Mouse (Mus musculus): ENCODE measurements around the gene Efcab9.
A peak's percentile ranks its signal among the peaks of the same experiment; 100 is the strongest.

Efcab9 gene

DNA sequence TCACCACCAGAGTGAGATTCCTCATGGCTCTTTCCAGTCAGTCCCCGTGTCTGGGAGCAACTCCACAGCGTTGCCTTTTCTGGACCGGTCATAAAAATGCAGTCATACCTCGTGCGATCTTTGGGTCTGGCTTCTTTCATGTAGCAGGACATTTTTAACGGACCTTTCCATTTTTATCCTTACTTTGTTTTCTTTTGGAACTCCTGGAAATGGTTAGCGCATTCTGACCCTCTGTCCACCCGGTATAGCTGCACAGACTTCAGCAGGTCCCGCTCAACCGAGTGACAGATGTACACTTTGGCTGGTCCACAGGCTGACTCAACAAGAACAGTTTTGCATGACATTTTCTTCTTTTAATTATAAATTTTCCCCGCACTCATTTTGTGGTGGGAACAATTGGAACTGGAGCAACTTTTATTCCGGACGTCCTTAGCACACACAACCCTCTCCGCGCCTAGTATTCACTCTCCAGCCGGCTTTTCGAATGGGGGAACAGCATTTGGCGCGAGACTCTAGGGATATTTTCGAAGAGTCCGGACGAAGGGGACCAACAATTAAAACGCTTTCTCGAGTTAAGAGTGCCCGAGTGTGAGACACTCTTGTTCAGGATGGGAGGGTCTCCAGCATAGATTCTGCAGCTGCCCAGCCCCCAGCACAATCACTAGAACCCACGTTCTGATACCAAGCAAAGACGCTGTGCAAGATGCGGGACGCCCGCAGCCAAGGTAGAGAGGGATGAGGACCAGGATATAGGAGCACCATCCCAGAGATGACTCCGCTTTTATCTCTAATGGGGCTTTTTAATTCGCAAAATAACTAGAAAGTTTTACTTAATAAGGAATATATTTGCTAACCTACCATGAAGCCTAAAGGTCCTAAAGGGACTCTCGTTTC, at the start of gene Efcab9:
TSS of gene Efcab9 (minus strand) at position 211 of the 894 bp plus-strand sequence.
- peak; percentile 55 for DNase-seq (ENCODE audit: low spot score)

GRCm38 (mm10) chr11:32581031-32581430, 49.1 kb upstream of the Efcab9 start:
- DNase-seq (ENCODE audit: low spot score), result no peak

DNA sequence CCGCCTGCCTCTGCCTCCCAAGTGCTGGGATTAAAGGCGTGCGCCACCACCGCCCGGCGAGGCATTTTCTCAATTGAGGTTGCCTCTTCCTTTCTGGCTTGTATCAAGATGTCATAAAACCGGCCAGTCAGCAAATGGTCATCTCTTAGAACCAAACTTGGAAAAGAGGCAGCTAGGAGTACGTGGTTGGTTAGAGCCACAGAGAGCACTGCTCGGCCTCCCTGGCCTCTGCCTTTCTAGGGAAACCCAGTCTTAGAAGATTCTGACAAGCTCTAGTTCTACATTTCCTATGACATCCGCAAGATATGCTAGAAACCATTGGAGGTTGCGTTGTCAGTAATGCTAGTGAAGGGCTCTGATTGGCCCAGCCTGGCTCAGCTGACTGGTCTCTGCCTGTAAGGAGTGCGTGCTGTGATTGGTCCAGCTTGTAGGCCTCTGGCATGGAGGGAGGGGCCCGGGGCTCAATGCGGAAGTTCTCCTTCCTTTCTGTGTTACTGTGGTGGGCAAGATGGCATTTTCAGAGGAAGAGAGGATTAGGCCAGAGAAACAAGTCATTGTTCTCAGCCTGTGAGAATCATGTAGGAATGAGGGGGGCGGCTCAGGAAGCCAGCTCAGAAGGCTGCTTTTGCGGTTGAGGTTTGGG, 48.5 kb upstream of the Efcab9 start:
- DNase-seq (ENCODE audit: low spot score), result peak; percentile 41

GRCm38 (mm10) chr11:32576760-32577050, 44.8 kb upstream of the Efcab9 start:
- no peak for DNase-seq (ENCODE audit: low spot score)

DNA sequence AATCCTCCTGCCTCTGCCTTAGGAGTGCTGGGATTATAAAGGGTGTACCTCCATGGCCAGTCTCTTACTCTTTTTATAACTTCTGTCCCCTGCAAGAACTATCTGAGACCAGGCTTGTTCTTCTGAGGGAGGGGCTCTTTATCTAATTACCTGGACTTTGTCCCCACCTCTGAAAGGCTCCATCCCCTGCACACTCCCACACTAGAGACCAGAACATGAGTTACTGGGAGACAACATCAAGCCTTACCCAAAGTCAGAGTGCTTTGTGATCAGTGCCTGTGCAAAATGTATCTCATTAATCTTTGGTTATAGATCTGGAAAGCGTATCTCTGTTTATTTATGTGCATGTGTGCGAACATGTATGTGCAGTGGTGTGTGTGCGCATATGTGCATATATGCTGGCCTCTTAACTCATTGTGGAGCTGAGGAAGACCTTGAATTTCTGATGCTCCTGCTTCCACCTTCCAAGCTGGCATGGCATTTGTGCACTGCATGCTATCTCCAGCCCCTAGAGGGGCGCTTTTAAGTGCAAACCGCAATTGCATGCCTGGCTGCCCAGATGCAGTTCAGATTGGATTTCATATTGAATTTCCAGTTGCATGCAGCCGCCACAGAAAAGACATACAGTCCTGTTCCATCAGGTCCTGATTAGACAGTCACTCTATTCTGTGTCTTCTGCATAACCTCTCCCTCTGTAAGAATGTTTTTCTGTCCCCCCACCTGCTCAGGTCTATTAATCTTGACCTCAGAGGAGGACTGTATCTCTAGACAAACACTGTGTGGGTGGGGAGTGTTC, 44.3 kb upstream of the Efcab9 start:
- DNase-seq (ENCODE audit: low spot score), result no peak

DNA sequence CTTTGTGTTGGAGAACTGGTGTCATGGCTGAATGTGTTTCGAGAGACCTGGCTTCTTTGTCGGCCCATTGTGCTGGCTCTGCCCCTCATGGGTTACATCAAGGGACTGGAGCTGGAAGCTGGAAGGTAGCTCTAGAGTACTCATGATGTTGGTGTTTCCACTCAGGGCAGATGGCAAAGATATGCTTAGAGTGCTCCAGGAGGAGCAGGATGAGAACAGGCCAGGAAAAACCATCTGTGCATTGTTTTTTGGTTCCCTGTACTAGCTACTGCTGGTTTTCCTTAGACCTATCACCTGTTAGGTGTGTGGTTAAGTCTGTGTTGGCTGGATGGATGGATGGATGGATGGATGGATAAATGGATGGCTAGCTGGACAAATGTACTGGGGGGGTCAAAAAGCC, 41.8 kb upstream of the Efcab9 start:
- DNase-seq (ENCODE audit: low spot score), result no peak

DNA sequence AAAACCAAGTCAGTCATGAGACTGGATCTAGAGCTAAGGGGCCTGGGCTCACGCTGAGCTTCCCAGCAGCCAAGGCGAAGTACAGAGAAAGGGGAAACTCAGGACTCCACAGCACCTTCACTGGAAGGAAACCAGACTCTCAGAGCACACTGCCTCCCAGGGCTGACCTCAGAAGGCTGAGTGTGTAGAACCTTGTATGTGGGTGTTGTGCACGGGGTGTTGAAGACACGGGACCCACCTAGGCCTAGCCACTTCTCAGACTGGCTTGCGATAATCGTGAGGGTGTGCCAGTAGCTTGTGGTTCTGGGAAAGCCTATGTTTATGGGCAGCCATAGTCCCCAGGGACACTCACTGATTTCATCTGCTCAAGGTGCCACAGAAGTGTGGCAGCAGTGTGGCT, 39.2 kb upstream of the Efcab9 start:
- no peak for DNase-seq (ENCODE audit: low spot score)

DNA sequence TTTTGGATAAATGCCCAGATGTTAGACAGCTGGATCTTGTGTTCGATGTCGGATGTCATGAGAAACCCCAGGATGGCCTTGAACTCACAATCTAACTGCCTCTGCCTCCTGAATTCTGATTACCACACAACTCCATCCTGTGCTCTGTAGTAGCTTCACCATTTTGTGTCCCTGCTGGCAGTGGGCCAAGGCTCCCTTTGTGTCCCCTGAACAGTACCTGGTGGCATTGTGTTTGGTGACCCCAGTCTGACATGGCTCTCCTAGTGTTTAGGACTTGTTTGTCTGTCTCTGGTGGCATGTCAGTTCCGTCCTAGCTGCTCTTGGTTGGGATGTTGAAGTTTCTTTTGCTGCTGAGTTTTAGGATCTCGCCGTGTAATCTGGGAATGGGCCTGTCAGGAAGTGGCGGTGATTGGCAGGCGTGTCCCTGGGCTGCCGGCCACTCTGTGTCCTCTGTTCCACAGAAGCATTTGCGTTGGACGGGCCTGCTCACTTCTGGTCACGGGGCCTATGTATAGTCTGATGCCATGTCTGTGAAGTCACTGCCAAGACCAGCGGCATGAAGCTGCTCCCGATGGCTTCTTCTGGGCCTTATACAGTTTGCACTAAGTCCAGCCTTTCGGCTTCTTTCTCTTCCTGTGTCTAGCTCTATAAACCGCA, 36.9 kb upstream of the Efcab9 start:
- DNase-seq (ENCODE audit: low spot score), result no peak

- no peak for DNase-seq (ENCODE audit: low spot score)
Observed at GRCm38 (mm10) chr11:32568060-32568459, 36.2 kb upstream of the Efcab9 start.

DNA sequence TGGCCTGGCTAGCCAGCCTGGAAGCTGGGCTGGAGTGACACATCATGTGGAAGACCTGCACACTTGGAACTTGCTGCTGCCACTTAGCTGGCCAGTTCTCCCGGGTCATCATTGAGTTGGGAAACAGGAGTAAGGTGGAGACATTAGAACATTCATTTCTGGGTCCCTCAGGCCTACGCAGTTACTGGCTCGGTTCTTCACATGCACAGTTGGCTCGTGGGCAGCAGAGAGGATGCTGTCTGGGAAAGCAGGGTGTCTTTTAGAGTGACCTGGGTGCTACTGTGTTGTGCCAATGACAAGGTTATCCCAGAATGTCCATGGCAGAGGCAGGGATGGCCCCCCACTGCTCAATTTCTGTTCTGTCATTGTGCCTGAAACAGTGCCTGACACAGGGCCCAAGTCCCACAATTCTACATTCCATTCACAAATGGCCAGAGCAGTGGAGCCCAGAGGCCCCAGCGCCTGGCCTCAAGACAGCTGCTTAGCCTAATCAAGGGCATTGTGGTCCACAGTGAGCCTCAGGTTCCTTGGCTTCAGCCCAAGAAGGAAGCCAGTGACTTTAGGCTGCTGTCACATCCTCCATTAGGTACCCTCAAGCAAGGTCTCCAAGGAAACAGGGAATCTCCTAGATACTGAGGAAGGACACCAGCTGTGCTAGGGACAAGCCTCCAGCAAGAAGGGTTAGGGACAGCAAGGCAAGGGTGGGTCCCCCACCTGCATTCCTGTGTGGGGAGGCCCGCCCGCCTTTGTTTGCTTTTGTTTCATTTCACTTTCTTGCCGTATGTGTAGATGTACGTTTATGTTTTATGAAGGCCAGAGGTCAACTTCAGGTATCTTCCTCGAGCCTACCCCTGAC, 35.3 kb upstream of the Efcab9 start:
- DNase-seq (ENCODE audit: low spot score), result no peak

GRCm38 (mm10) chr11:32566184-32566583, 34.3 kb upstream of the Efcab9 start:
- DNase-seq (ENCODE audit: low spot score), result no peak

GRCm38 (mm10) chr11:32565088-32565487, 33.2 kb upstream of the Efcab9 start:
- no peak for DNase-seq (ENCODE audit: low spot score)

GRCm38 (mm10) chr11:32564629-32565028, 32.7 kb upstream of the Efcab9 start:
- no peak for DNase-seq (ENCODE audit: low spot score)

DNA sequence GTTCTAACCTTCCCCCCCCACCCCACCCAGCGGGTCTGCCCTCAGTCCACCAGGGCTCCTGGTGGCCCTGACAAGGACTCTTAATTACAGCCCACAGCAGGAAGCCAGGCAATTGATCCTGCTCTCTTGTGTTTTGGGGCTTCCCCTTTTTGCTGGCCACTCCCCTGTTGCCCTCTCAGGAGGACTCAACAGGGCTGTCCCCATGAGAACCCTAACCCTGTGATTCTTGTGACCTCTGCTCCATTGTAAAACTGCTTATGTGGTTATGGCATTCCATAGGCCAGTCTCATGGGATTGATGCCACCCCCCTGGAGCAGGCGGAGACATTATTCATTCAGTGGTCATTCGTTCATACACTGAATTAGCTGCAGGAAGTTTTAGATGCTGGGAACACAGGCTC, 31.8 kb upstream of the Efcab9 start:
- DNase-seq (ENCODE audit: low spot score), result no peak

DNA sequence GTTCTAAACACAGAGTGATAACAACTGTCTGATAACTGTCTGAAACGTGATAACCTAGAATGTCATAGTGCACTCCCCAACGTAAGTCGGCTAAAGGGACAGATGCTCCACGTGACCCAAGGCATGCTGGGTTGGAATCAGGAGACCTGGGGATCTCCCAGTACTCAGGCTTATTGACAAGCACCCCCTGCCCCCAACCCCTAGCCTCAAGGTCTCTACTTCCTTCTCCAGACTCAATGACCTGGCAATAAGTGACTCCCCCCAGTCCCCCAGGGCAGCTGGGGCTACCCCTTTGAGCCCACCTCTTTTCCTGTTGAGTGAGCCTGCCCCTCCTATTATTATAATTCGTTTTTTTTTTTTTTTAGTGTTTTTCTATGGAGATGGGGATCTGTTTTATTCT, 30.8 kb upstream of the Efcab9 start:
- no peak for DNase-seq (ENCODE audit: low spot score)

GRCm38 (mm10) chr11:32561465-32562355, 29.8 kb upstream of the Efcab9 start:
- no peak for DNase-seq (ENCODE audit: low spot score)

GRCm38 (mm10) chr11:32560015-32560770, 28.3 kb upstream of the Efcab9 start:
- no peak for DNase-seq (ENCODE audit: low spot score)

DNA sequence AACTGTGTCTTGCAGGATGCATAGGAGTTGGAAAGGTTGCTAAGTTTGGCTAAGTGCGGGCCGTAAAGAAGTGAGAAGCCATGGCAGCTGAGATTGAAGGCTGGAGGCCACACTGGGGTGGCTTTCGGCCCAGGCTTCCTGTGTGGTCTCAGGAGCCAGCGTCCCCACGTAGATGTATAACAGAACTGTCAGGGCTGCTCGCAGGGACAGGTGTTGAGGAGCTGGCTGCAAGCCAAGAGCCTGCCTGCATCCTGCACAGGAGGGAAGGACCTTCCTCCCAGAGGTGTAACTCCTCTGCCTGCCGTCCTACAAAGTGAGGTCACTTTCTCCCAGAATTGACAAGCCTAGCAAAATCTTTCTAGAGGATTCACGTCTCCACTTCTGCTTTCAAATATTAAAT, 26.8 kb upstream of the Efcab9 start:
- DNase-seq (ENCODE audit: low spot score), result no peak

DNA sequence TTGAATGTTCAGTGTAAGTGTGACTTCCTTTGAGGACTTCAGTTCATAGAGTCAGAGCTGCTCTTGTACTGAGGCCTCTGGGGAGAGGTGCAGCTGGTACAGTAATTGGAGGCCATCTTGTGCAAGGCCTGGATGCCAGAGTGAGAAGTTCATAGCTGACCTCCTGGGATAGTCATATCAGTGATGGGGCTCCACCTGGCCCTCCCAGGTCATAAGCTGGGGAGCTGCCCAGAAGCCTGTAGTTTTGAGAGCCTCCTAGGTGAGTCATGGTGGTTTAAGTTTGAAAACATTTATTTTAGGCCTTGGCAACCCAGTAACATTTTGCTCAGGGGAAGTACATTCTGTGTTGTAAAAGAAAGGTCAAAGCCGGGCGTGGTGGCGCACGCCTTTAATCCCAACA, 26.1 kb upstream of the Efcab9 start:
- no peak for DNase-seq (ENCODE audit: low spot score)
